Comparison of ENCODE assay signal across 28 mouse cellular contexts in the genomic region with DNA sequence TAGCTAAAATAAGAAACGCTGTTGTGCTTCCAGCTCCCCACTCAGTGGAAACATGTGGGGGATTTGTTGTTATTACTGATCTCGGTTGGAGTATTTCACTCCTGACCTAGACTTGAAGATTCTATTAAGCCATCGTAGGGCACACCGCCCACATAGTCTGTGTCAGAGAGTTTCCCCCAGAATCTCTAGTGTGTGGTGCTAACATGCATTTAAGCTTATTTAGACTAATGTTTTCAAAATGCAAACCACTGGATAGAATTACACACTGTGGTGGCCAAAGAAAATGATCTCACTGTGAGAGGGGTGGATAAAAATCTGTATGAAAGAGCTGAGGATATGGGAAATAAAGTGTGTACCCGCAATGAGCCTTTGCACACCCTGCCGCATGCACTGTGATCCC.
DNase-seq lines count a peak whose midpoint lies in the region; ATAC-seq and TF ChIP-seq lines count a peak whose summit lies in the region.
"Had no signal": no experiment of that assay in that cellular context is flagged by ENCODE, and none has a peak within 500 bp of the region (broad histone marks: within the 10 kb centered on the region; RNA-seq: fewer than 3 reads in every experiment).

No protein-coding gene starts in this region.

- 44% methylated on average over 6 of the region's 6 CpGs for WGBS in embryonic facial prominence, embryonic 11.5 days
- WGBS in embryonic facial prominence, embryonic 10.5 days: 59% methylated on average over 6 of the region's 6 CpGs
- WGBS in limb, embryonic 12.5 days: 59% methylated on average over 6 of the region's 6 CpGs
- WGBS in limb, embryonic 10.5 days: 80% methylated on average over 6 of the region's 6 CpGs

- H3K4me2 ChIP-seq in embryonic facial prominence, embryonic 11.5 days (ENCODE audit: low read depth, low read length): no peak overlapping the region
- no peak overlapping the region for H3K4me2 ChIP-seq in limb, embryonic 12.5 days
- H3K4me2 ChIP-seq: forebrain, embryonic 15.5 days; limb, embryonic 13.5 days; liver, embryonic 12.5 days; midbrain, embryonic 15.5 days; neural tube, embryonic 12.5 days; stomach, embryonic 15.5 days had no signal

- H3K4me1 ChIP-seq in embryonic facial prominence, embryonic 11.5 days (ENCODE audit: control insufficient read depth, insufficient read depth, low read length): no peaks in the 10 kb centered on the region
- H3K4me1 ChIP-seq in embryonic facial prominence, embryonic 10.5 days: peaks cover 42% of the 10 kb centered on the region
- H3K4me1 ChIP-seq in limb, embryonic 12.5 days (replicated peaks): peaks cover 36% of the 10 kb centered on the region
- H3K4me1 ChIP-seq in limb, embryonic 10.5 days: peaks cover 33% of the 10 kb centered on the region
- H3K4me1 ChIP-seq: liver, embryonic 12.5 days; megakaryocyte, embryonic 14.5 days; stomach, embryonic 15.5 days had no signal

- TF ChIP-seq POLR2A in brain, embryonic 14.5 days (IDR thresholded peaks at IDR 0.05; ENCODE audit: borderline replicate concordance, extremely low read depth, insufficient read depth, insufficient read length, poor library complexity, severe bottlenecking): no peak

- no peaks in the 10 kb centered on the region for H3K36me3 ChIP-seq in embryonic facial prominence, embryonic 11.5 days (replicated peaks; ENCODE audit: control insufficient read depth, insufficient read depth, low read depth, low read length)
- no peaks in the 10 kb centered on the region for H3K36me3 ChIP-seq in embryonic facial prominence, embryonic 10.5 days (replicated peaks)
- H3K36me3 ChIP-seq in limb, embryonic 12.5 days: no peaks in the 10 kb centered on the region
- no peaks in the 10 kb centered on the region for H3K36me3 ChIP-seq in limb, embryonic 10.5 days
- H3K36me3 ChIP-seq: forebrain, embryonic 15.5 days; heart, embryonic 10.5 days; hindbrain, embryonic 10.5 days; limb, embryonic 13.5 days; liver, embryonic 12.5 days; midbrain, embryonic 15.5 days; neural tube, embryonic 12.5 days; stomach, embryonic 15.5 days had no signal

- H3K9ac ChIP-seq in embryonic facial prominence, embryonic 11.5 days (replicated peaks; ENCODE audit: low read length): no peak overlapping the region
- no peak overlapping the region for H3K9ac ChIP-seq in limb, embryonic 12.5 days (replicated peaks)
- H3K9ac ChIP-seq: forebrain, embryonic 15.5 days; limb, embryonic 13.5 days; liver, embryonic 12.5 days; midbrain, embryonic 15.5 days; neural tube, embryonic 12.5 days; stomach, embryonic 15.5 days had no signal

- no peak overlapping the region for H3K4me3 ChIP-seq in embryonic facial prominence, embryonic 11.5 days (ENCODE audit: low read depth, low read length)
- H3K4me3 ChIP-seq in embryonic facial prominence, embryonic 10.5 days: no peak overlapping the region
- H3K4me3 ChIP-seq in limb, embryonic 12.5 days (replicated peaks): no peak overlapping the region
- H3K4me3 ChIP-seq in limb, embryonic 10.5 days: no peak overlapping the region
- H3K4me3 ChIP-seq: erythroblast, embryonic 14.5 days; forebrain, embryonic 15.5 days; heart, embryonic 10.5 days; hindbrain, embryonic 10.5 days; limb, embryonic 13.5 days; liver, embryonic 12.5 days; megakaryocyte, embryonic 14.5 days; midbrain, embryonic 15.5 days; neural tube, embryonic 12.5 days; stomach, embryonic 15.5 days had no signal

- no peak overlapping the region for H3K27ac ChIP-seq in embryonic facial prominence, embryonic 11.5 days (replicated peaks; ENCODE audit: low read depth, low read length)
- H3K27ac ChIP-seq in embryonic facial prominence, embryonic 10.5 days (replicated peaks): no peak overlapping the region; the same call in 1 of the 2 replicates
- peak overlapping the region; percentile 23; the same call in 1 of the 2 replicates for H3K27ac ChIP-seq in limb, embryonic 12.5 days
- no peak overlapping the region for H3K27ac ChIP-seq in limb, embryonic 10.5 days
- H3K27ac ChIP-seq: forebrain, embryonic 15.5 days; heart, embryonic 10.5 days; hindbrain, embryonic 10.5 days; hindbrain, postnatal 0 days; limb, embryonic 13.5 days; liver, embryonic 12.5 days; midbrain, embryonic 15.5 days; neural tube, embryonic 12.5 days; stomach, embryonic 15.5 days had no signal

- peak; percentile 42 for DNase-seq in embryonic facial prominence, embryonic 11.5 days (ENCODE audit: low spot score)
- DNase-seq in embryonic facial prominence, embryonic 10.5 days (ENCODE audit: low spot score): no peak
- DNase-seq in limb, embryonic 10.5 days (ENCODE audit: low spot score): no peak
- DNase-seq in brain, embryonic 14.5 days (ENCODE audit: low read depth): peak; percentile 24
- DNase-seq in fibroblast of lung, adult 2 months (ENCODE audit: low read depth): peak; percentile 21
- DNase-seq in layer of hippocampus, adult 9-10 months (ENCODE audit: low spot score): no peak
- DNase-seq: adrenal gland, postnatal 36 days; cerebellum, adult 11-12 months; cerebellum, postnatal 25 days; gastrocnemius, postnatal 10 days; heart, postnatal 10 days; lung, adult 2 months; lung, postnatal 14 days; thymus, adult 18-20 months; thymus, postnatal 36 days had no signal

- H3K9me3 ChIP-seq in embryonic facial prominence, embryonic 11.5 days (replicated peaks; ENCODE audit: control insufficient read depth, low read length): no peaks in the 10 kb centered on the region
- no peaks in the 10 kb centered on the region for H3K9me3 ChIP-seq in embryonic facial prominence, embryonic 10.5 days
- H3K9me3 ChIP-seq in limb, embryonic 12.5 days: no peaks in the 10 kb centered on the region
- H3K9me3 ChIP-seq in limb, embryonic 10.5 days (replicated peaks): no peaks in the 10 kb centered on the region
- H3K9me3 ChIP-seq: forebrain, embryonic 15.5 days; heart, embryonic 10.5 days; hindbrain, embryonic 10.5 days; limb, embryonic 13.5 days; liver, embryonic 12.5 days; megakaryocyte, embryonic 14.5 days; midbrain, embryonic 15.5 days; neural tube, embryonic 12.5 days; stomach, embryonic 15.5 days had no signal

- H3K27me3 ChIP-seq in embryonic facial prominence, embryonic 11.5 days (ENCODE audit: control insufficient read depth, insufficient read depth, low read length): no peaks in the 10 kb centered on the region
- no peaks in the 10 kb centered on the region for H3K27me3 ChIP-seq in embryonic facial prominence, embryonic 10.5 days (replicated peaks; ENCODE audit: low read depth, poor library complexity, severe bottlenecking)
- H3K27me3 ChIP-seq in limb, embryonic 12.5 days: no peaks in the 10 kb centered on the region
- no peaks in the 10 kb centered on the region for H3K27me3 ChIP-seq in limb, embryonic 10.5 days (ENCODE audit: low read depth, poor library complexity, severe bottlenecking)
- H3K27me3 ChIP-seq: forebrain, embryonic 15.5 days; limb, embryonic 13.5 days; liver, embryonic 12.5 days; megakaryocyte, embryonic 14.5 days; midbrain, embryonic 15.5 days; neural tube, embryonic 12.5 days; stomach, embryonic 15.5 days had no signal

- no peak for TF ChIP-seq CTCF in brain, embryonic 14.5 days (IDR thresholded peaks at IDR 0.05; ENCODE audit: borderline replicate concordance, extremely low read depth, insufficient read depth, insufficient read length)

- ATAC-seq in embryonic facial prominence, embryonic 11.5 days (replicated peaks; ENCODE audit: insufficient number of reproducible peaks, low FRiP score, low TSS enrichment, low read depth): no peak
- no peak for ATAC-seq in limb, embryonic 12.5 days (ENCODE audit: insufficient number of reproducible peaks, insufficient read depth, low FRiP score, low TSS enrichment, low read depth)
- ATAC-seq: forebrain, embryonic 15.5 days; hindbrain, postnatal 0 days; intestine, embryonic 16.5 days; liver, embryonic 12.5 days; midbrain, embryonic 15.5 days had no signal

Comparison
In these comparisons a context has a peak if more than half of its experiments do, and no peak if none do; other contexts are left out.
1. DNase-seq: peak in embryonic facial prominence, embryonic 11.5 days (single experiment), brain, embryonic 14.5 days (single experiment) and fibroblast of lung, adult 2 months (single experiment); none in embryonic facial prominence, embryonic 10.5 days (single experiment), limb, embryonic 10.5 days (single experiment) and layer of hippocampus, adult 9-10 months (single experiment).